Mouse (Mus musculus) forebrain, embryonic 16.5 days (tissue): Measurements from ENCODE around the gene Tdp2. TPM values are rescaled to one million over a fixed set of nuclear protein-coding genes. Genes with fewer than 3 reads are reported as not detected.

Experiments
- ATAC-seq: fragments of 200-750 bp; cut with Nextera tagmentation; 2 replicates; pipeline ENCODE4 v1.8.0; 2017; ENCODE audit warnings: mild to moderate bottlenecking, moderate library complexity
- H3K27ac ChIP-seq: fragments of 300-500 bp; sonication (generic); 2 replicates; pipeline ENCODE4 v1.5.1; 2014; ENCODE audit warnings: low read length, control low read depth
- H3K27me3 ChIP-seq: fragments of 300-500 bp; sonication (generic); replicated peaks from 2 replicates; pipeline ENCODE4 v1.6.1; 2014; ENCODE audit warnings: low read length; ENCODE audit not compliant: control insufficient read depth, insufficient read depth
- H3K36me3 ChIP-seq: fragments of 300-500 bp; sonication (generic); 2 replicates; pipeline ENCODE4 v1.6.1; 2014; ENCODE audit not compliant: control insufficient read depth, insufficient read depth
- H3K4me1 ChIP-seq: fragments of 300-500 bp; sonication (generic); replicated peaks from 2 replicates; pipeline ENCODE4 v1.6.1; 2014; ENCODE audit warnings: low read length; ENCODE audit not compliant: control insufficient read depth, insufficient read depth
- H3K4me2 ChIP-seq: fragments of 300-500 bp; sonication (generic); 2 replicates; pipeline ENCODE4 v1.6.1; 2014; ENCODE audit warnings: mild to moderate bottlenecking, low read length, control low read depth
- H3K4me3 ChIP-seq: fragments of 300-500 bp; sonication (generic); replicated peaks from 2 replicates; pipeline ENCODE4 v1.5.1; 2014; ENCODE audit warnings: mild to moderate bottlenecking, low read length, control low read depth
- H3K9ac ChIP-seq: fragments of 300-500 bp; sonication (generic); replicated peaks from 2 replicates; pipeline ENCODE4 v1.6.1; 2014; ENCODE audit warnings: low read depth, low read length, control low read depth
- H3K9me3 ChIP-seq: fragments of 300-500 bp; sonication (generic); 2 replicates; pipeline ENCODE4 v1.6.1; 2016; ENCODE audit warnings: low read length; ENCODE audit not compliant: control insufficient read depth
- WGBS: fragments of 180-500 bp; shearing (Covaris S2); extraction: QIAGEN DNeasy Blood & Tissue Kit; methylation state at CpG from one replicate; pipeline ENCODE4 v1.1.7; 2014; 5-methylcytosine and 5-hydroxymethylcytosine counted together
- polyA plus RNA-seq: library from polyadenylated mRNA; unstranded; fragments of >200 nt; fragmentation: Nextera tagmentation; extraction: Ambion mirVana; gene quantifications from 2 replicates; pipeline ENCODE4 v1.2.1, GENCODE M21; 2015

Gene Tdp2
- polyA plus RNA-seq, 1 experiment from 2014 or later, result 39.2 TPM

DNA sequence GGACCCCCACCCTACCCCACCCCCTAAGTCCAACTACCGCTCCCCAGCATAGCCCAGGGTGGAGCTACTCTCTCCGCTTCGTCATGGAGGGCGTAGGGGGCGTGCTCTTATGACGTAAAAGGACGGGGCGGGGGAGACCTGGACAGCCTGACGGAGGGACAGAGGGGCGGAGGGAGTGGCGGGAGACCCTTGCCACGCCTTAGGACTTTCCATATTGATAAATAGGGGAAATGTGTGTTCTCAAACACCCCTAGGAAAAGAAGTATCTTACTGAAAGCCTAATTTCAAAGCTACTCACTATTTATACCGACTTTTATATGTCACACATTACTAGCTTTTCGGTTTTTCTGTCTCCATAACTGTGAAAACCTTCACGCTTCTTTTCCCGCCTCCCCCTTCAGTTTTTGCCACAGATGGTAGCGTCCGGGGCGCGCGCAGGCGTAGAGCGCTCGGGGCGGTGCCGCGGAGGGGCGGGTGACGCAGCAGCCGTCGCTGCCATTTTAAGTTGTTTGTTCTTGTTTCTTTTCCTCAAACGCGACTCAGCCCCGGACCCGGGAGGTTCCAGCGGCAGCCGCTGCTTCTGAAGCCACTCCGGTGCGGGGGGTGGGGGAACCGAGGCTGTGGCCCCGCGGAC lies 30.7 kb upstream of the Tdp2 start:
- H3K9me3 ChIP-seq, result no peaks in the 10 kb centered on the region
- peak overlapping the region; percentile 70 for H3K4me3 ChIP-seq
- no peaks in the 10 kb centered on the region for H3K27me3 ChIP-seq
- peak overlapping the region; percentile 99 for H3K27ac ChIP-seq
- H3K4me2 ChIP-seq, result peak overlapping the region; percentile 94
- peak overlapping the region; percentile 83 for H3K9ac ChIP-seq
- H3K4me1 ChIP-seq, result peaks cover 23% of the 10 kb centered on the region
- peak; percentile 96 for ATAC-seq
- 1% methylated on average over 41 of the region's 42 CpGs for WGBS
- 0 out of 2 replicates have a peak, but pooled peaks cover 2% of the 10 kb centered on the region for H3K36me3 ChIP-seq

GRCm38 (mm10) chr13:24801308-24801921 lies 30.1 kb upstream of the Tdp2 start, which contains the start of gene BC005537:
Gene BC005537 (plus strand): TSS chr13:24801657.
- H3K4me1 ChIP-seq, result peaks cover 23% of the 10 kb centered on the region
- peak; percentile 47 for ATAC-seq
- 0 out of 2 replicates have a peak, but pooled peaks cover 2% of the 10 kb centered on the region for H3K36me3 ChIP-seq
- H3K27me3 ChIP-seq, result no peaks in the 10 kb centered on the region
- peak within 1 kb of the TSS; percentile 99 for H3K27ac ChIP-seq
- under 1% methylated on average over 52 of the region's 74 CpGs for WGBS
- no peaks in the 10 kb centered on the region for H3K9me3 ChIP-seq
- H3K4me3 ChIP-seq, result peak within 1 kb of the TSS; percentile 70
- peak within 1 kb of the TSS; percentile 83 for H3K9ac ChIP-seq
- peak within 1 kb of the TSS; percentile 94 for H3K4me2 ChIP-seq

GRCm38 (mm10) chr13:24802131-24802691 lies 29.3 kb upstream of the Tdp2 start:
- H3K27me3 ChIP-seq, result no peaks in the 10 kb centered on the region
- H3K9me3 ChIP-seq, result no peaks in the 10 kb centered on the region
- peaks cover 23% of the 10 kb centered on the region for H3K4me1 ChIP-seq
- H3K4me2 ChIP-seq, result peak overlapping the region; percentile 87
- H3K36me3 ChIP-seq, result peaks cover 3% of the 10 kb centered on the region
- no peak for ATAC-seq
- WGBS, result under 1% methylated on average over 26 of the region's 26 CpGs
- peak overlapping the region; percentile 70 for H3K4me3 ChIP-seq
- H3K9ac ChIP-seq, result peak overlapping the region; percentile 83
- peak overlapping the region; percentile 99; the same call in 1 of the 2 replicates for H3K27ac ChIP-seq

GRCm38 (mm10) chr13:24803196-24803595 lies 28.3 kb upstream of the Tdp2 start:
- H3K4me1 ChIP-seq, result peaks cover 23% of the 10 kb centered on the region
- H3K9ac ChIP-seq, result no peak overlapping the region
- no peaks in the 10 kb centered on the region for H3K9me3 ChIP-seq
- no peaks in the 10 kb centered on the region for H3K27me3 ChIP-seq
- 14% methylated on average over 2 of the region's 2 CpGs for WGBS
- H3K27ac ChIP-seq, result no peak overlapping the region
- H3K4me3 ChIP-seq, result peak overlapping the region; percentile 70
- no peak for ATAC-seq
- H3K4me2 ChIP-seq, result peak overlapping the region; percentile 87
- peaks cover 10% of the 10 kb centered on the region for H3K36me3 ChIP-seq

- Histone ChIP-seq H3K4me1 (peaks cover 18% of the 10 kb centered on the region), H3K9me3 (no peaks in the 10 kb centered on the region), H3K4me2 (no peak overlapping the region), H3K27ac (no peak overlapping the region), H3K36me3 (peaks cover 24% of the 10 kb centered on the region), H3K27me3 (no peaks in the 10 kb centered on the region), H3K9ac (no peak overlapping the region), H3K4me3 (no peak overlapping the region)
- ATAC-seq, result no peak
Observed at GRCm38 (mm10) chr13:24806079-24806478, 25.4 kb upstream of the Tdp2 start.

DNA sequence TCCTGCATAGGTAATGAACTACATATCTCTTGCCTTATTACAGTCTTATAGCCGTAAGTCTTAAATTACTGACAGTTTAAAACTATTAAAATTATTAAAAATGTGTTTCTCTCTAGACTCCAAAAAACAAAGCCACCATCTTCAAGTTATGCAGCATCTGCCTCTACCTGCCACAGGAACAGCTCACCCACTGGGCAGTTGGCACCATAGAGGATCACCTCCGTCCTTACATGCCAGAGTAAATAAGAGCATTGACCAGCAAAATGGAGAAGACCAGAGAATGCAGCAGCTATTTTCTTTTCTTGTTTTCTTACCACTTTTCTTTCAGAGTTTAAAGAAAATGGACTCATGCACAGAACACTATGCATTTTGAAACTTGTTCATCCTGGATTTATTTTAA lies 19.0 kb upstream of the Tdp2 start:
- WGBS, result 93% methylated on average over 2 of the region's 2 CpGs
- Histone ChIP-seq H3K4me2 (no peak overlapping the region), H3K27ac (no peak overlapping the region), H3K4me1 (no peaks in the 10 kb centered on the region), H3K9ac (no peak overlapping the region), H3K9me3 (no peaks in the 10 kb centered on the region), H3K36me3 (peaks cover 46% of the 10 kb centered on the region), H3K27me3 (no peaks in the 10 kb centered on the region), H3K4me3 (no peak overlapping the region)
- no peak for ATAC-seq

GRCm38 (mm10) chr13:24814616-24815015 lies 16.9 kb upstream of the Tdp2 start:
- Histone ChIP-seq H3K27ac (no peak overlapping the region), H3K9ac (no peak overlapping the region), H3K9me3 (no peaks in the 10 kb centered on the region), H3K4me3 (no peak overlapping the region), H3K4me2 (no peak overlapping the region), H3K4me1 (no peaks in the 10 kb centered on the region), H3K36me3 (peaks cover 39% of the 10 kb centered on the region), H3K27me3 (no peaks in the 10 kb centered on the region)
- 88% methylated on average over 1 of the region's 1 CpGs for WGBS
- no peak for ATAC-seq

GRCm38 (mm10) chr13:24816125-24817092 lies 15.1 kb upstream of the Tdp2 start:
- Histone ChIP-seq H3K36me3 (peaks cover 25% of the 10 kb centered on the region), H3K9ac (no peak overlapping the region), H3K27me3 (no peaks in the 10 kb centered on the region), H3K9me3 (no peaks in the 10 kb centered on the region), H3K4me2 (no peak overlapping the region), H3K4me1 (no peaks in the 10 kb centered on the region), H3K27ac (no peak overlapping the region), H3K4me3 (no peak overlapping the region)
- 62% methylated on average over 4 of the region's 4 CpGs for WGBS
- ATAC-seq, result peak; percentile 62

- no peaks in the 10 kb centered on the region for H3K9me3 ChIP-seq
Observed at GRCm38 (mm10) chr13:24819931-24820330, 11.5 kb upstream of the Tdp2 start.

More at GRCm38 (mm10) chr13:24819931-24820330, 11.5 kb upstream of the Tdp2 start:
- ATAC-seq, result no peak
- Histone ChIP-seq H3K36me3 (peaks cover 4% of the 10 kb centered on the region; the same call in 1 of the 2 replicates), H3K4me1 (no peaks in the 10 kb centered on the region), H3K9ac (no peak overlapping the region), H3K27ac (no peak overlapping the region), H3K27me3 (no peaks in the 10 kb centered on the region), H3K4me2 (no peak overlapping the region), H3K4me3 (no peak overlapping the region)
- 85% methylated on average over 1 of the region's 1 CpGs for WGBS
